Mouse (Mus musculus) hindbrain, embryonic 12.5 days (tissue): ENCODE measurements around the gene Tecpr1. TPM values are rescaled to one million over a fixed set of nuclear protein-coding genes. Genes with fewer than 3 reads are reported as not detected.

Experiments used
- ATAC-seq: fragments of 200-750 bp; cut with Nextera tagmentation; 2 replicates; pipeline ENCODE4 v1.8.0; 2017; ENCODE audit warnings: moderate TSS enrichment; ENCODE audit not compliant: low FRiP score
- H3K27ac ChIP-seq: fragments of 300-500 bp; sonication (generic); 2 replicates; pipeline ENCODE4 v1.5.1; 2016; ENCODE audit warnings: mild to moderate bottlenecking
- H3K27me3 ChIP-seq: fragments of 300-500 bp; sonication (generic); 2 replicates; pipeline ENCODE4 v1.6.1; 2016; ENCODE audit warnings: mild to moderate bottlenecking
- H3K36me3 ChIP-seq: fragments of 300-500 bp; sonication (generic); 2 replicates; pipeline ENCODE4 v1.6.1; 2016; ENCODE audit warnings: mild to moderate bottlenecking
- H3K4me1 ChIP-seq: fragments of 300-500 bp; sonication (generic); 2 replicates; pipeline ENCODE4 v1.6.1; 2016
- H3K4me2 ChIP-seq: fragments of 300-500 bp; sonication (generic); replicated peaks from 2 replicates; pipeline ENCODE4 v1.6.1; 2016; ENCODE audit warnings: mild to moderate bottlenecking
- H3K4me3 ChIP-seq: fragments of 300-500 bp; sonication (generic); 2 replicates; pipeline ENCODE4 v1.5.1; 2016; ENCODE audit warnings: mild to moderate bottlenecking
- H3K9ac ChIP-seq: fragments of 300-500 bp; sonication (generic); 2 replicates; pipeline ENCODE4 v1.6.1; 2016; ENCODE audit warnings: mild to moderate bottlenecking, moderate library complexity
- H3K9me3 ChIP-seq: fragments of 300-500 bp; sonication (generic); replicated peaks from 2 replicates; pipeline ENCODE4 v1.6.1; 2016; ENCODE audit warnings: mild to moderate bottlenecking
- WGBS: fragments of 180-500 bp; shearing (Covaris S2); methylation state at CpG from one replicate; pipeline ENCODE4 v1.1.7; 2016; 5-methylcytosine and 5-hydroxymethylcytosine counted together
- polyA plus RNA-seq: library from polyadenylated mRNA; unstranded; fragments of >200 nt; fragmentation: Nextera tagmentation; extraction: Ambion mirVana; gene quantifications from 2 replicates; pipeline ENCODE4 v1.2.1, GENCODE M21; 2016

The Tecpr1 gene
- polyA plus RNA-seq, 1 experiment from 2014 or later: 36.6 TPM

GRCm38 (mm10) chr5:144247906-144248585 lies 24.6 kb upstream of the Tecpr1 start:
- H3K4me1 ChIP-seq: 0 out of 2 replicates have a peak, but pooled peaks cover 2% of the 10 kb centered on the region
- no peak overlapping the region for H3K9ac ChIP-seq
- H3K27me3 ChIP-seq: no peaks in the 10 kb centered on the region
- no peak for ATAC-seq
- H3K27ac ChIP-seq: no peak overlapping the region
- 0 out of 2 replicates have a peak, but pooled peaks cover 8% of the 10 kb centered on the region for H3K9me3 ChIP-seq
- WGBS: 79% methylated on average over 10 of the region's 10 CpGs
- no peak overlapping the region for H3K4me3 ChIP-seq
- no peaks in the 10 kb centered on the region for H3K36me3 ChIP-seq
- no peak overlapping the region for H3K4me2 ChIP-seq

- Histone ChIP-seq H3K4me1 (0 out of 2 replicates have a peak, but pooled peaks cover 2% of the 10 kb centered on the region), H3K36me3 (no peaks in the 10 kb centered on the region), H3K27me3 (no peaks in the 10 kb centered on the region), H3K9me3 (0 out of 2 replicates have a peak, but pooled peaks cover 8% of the 10 kb centered on the region), H3K4me2 (no peak overlapping the region), H3K27ac (no peak overlapping the region), H3K9ac (no peak overlapping the region), H3K4me3 (no peak overlapping the region)
- 79% methylated on average over 10 of the region's 10 CpGs for WGBS
- no peak for ATAC-seq
Observed at GRCm38 (mm10) chr5:144247307-144247706, 23.9 kb upstream of the Tecpr1 start.

- Histone ChIP-seq H3K4me2 (no peak overlapping the region), H3K4me3 (no peak overlapping the region), H3K9ac (no peak overlapping the region), H3K36me3 (no peaks in the 10 kb centered on the region), H3K4me1 (0 out of 2 replicates have a peak, but pooled peaks cover 2% of the 10 kb centered on the region), H3K9me3 (0 out of 2 replicates have a peak, but pooled peaks cover 8% of the 10 kb centered on the region), H3K27ac (no peak overlapping the region), H3K27me3 (no peaks in the 10 kb centered on the region)
- 87% methylated on average over 7 of the region's 7 CpGs for WGBS
- no peak for ATAC-seq
Observed at GRCm38 (mm10) chr5:144246669-144247068, 23.3 kb upstream of the Tecpr1 start.

DNA sequence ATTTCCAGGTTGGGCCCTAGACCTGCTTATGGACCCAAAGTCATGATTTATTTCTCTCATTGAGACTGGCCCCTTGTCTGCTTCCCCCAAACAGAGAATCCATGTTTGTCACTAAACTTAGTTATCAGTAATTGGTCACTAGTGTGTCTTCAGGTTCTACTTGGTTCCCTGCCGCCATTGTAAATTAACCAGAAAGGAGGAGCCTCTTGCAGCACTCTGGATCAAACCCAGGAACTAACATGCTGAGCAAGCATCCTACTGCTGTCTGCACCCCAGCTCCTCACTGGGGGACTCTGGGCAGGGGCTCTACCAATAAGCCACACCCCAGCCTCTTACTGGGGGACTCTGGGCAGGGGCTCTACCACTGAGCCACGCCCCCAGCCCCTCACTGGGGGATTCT lies 22.2 kb upstream of the Tecpr1 start:
- Histone ChIP-seq H3K36me3 (no peaks in the 10 kb centered on the region), H3K27me3 (no peaks in the 10 kb centered on the region), H3K27ac (no peak overlapping the region), H3K4me3 (no peak overlapping the region), H3K4me2 (no peak overlapping the region), H3K4me1 (0 out of 2 replicates have a peak, but pooled peaks cover 2% of the 10 kb centered on the region), H3K9me3 (0 out of 2 replicates have a peak, but pooled peaks cover 7% of the 10 kb centered on the region), H3K9ac (no peak overlapping the region)
- 74% methylated on average over 2 of the region's 2 CpGs for WGBS
- ATAC-seq: no peak

DNA sequence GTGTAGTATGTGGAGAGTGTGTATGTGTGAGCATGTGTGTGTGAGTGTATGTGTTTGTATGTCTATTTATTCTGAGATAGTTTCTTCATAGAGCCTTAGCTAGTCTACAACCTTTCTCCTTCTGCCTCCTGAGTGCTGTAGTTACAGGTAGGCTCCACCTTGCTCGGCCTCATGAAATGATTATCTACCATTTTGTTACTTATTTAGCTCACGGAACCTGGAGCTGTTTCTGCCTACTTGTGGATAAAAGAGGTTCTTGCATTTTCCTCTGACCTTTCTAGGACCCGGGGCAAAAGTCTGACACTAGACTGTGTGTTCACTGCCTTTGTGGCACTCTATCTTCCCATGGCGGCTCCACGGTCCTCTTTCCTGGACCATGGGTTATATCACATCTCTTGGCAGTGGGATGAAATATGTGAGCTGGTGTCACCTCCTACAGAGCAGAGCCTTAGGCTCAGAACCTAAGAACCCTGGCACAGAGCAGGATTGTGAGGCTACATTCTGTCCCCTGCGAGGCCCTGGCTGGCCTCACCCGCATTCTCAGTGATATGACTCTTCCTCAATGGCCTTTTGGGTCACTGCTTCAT lies 20.6 kb upstream of the Tecpr1 start, which contains the start of gene Bri3:
Gene Bri3, plus strand, starts transcription at position 537 of the 587 bp plus-strand sequence.
- ATAC-seq: no peak
- 0 out of 2 replicates have a peak, but pooled peaks cover 2% of the 10 kb centered on the region for H3K4me1 ChIP-seq
- WGBS: 87% methylated on average over 7 of the region's 7 CpGs
- H3K27ac ChIP-seq: no peak within 1 kb of the TSS
- no peaks in the 10 kb centered on the region for H3K27me3 ChIP-seq
- H3K36me3 ChIP-seq: no peaks in the 10 kb centered on the region
- H3K9me3 ChIP-seq: no peaks in the 10 kb centered on the region
- no peak within 1 kb of the TSS for H3K9ac ChIP-seq
- H3K4me2 ChIP-seq: no peak within 1 kb of the TSS
- no peak within 1 kb of the TSS for H3K4me3 ChIP-seq

- Histone ChIP-seq H3K4me3 (no peak overlapping the region), H3K9me3 (no peaks in the 10 kb centered on the region), H3K27ac (no peak overlapping the region), H3K9ac (no peak overlapping the region), H3K36me3 (no peaks in the 10 kb centered on the region), H3K27me3 (no peaks in the 10 kb centered on the region), H3K4me2 (no peak overlapping the region), H3K4me1 (no peaks in the 10 kb centered on the region)
- no peak for ATAC-seq
- WGBS: 80% methylated on average over 1 of the region's 1 CpGs
Observed at GRCm38 (mm10) chr5:144238969-144239368, 15.6 kb upstream of the Tecpr1 start.

DNA sequence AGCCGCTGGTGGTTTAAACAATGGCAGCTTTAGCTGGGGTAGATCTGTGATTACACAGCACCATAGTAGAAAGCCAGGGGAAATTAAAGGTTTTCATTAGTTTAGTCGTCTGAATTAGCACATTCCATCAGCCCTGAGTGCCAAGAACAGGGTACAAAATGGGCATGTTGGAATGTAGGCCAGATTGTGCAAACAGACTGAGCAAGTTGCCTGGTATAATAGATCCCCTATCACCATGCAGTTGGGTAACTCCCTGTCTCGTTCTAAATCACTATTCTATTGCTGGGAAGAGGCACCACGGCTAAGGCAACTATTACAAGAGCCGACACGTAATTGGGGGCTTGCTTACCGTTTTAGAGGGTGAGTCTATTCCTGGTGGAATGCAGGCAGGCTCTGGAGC lies 11.3 kb upstream of the Tecpr1 start:
- Histone ChIP-seq H3K4me2 (no peak overlapping the region), H3K9ac (no peak overlapping the region), H3K27ac (no peak overlapping the region), H3K4me1 (no peaks in the 10 kb centered on the region), H3K9me3 (no peaks in the 10 kb centered on the region), H3K36me3 (no peaks in the 10 kb centered on the region), H3K4me3 (no peak overlapping the region), H3K27me3 (no peaks in the 10 kb centered on the region)
- WGBS: 89% methylated on average over 7 of the region's 7 CpGs
- ATAC-seq: no peak

DNA sequence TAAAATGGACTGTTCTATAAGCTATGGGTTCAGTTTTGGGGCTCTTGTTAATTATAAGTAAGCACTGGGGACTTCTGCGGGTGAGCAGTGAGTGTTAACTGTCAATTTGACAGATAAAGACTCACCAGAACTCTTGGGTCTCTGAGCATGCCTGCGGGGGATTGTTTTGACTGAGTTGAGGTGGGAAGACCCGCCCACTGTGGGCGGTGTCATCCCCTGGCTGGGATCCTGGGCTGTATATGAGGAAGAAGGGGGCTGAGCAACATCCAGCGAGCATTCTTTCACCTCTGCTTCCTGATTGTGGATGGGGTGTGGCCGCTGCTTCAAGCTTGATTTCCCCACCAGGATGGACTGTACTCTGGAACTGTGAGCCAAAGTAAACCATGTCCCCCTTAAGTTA lies 10.8 kb upstream of the Tecpr1 start:
- no peaks in the 10 kb centered on the region for H3K27me3 ChIP-seq
- H3K4me3 ChIP-seq: no peak overlapping the region
- no peak overlapping the region for H3K27ac ChIP-seq
- H3K36me3 ChIP-seq: no peaks in the 10 kb centered on the region
- no peaks in the 10 kb centered on the region for H3K4me1 ChIP-seq
- no peak overlapping the region for H3K9ac ChIP-seq
- no peak for ATAC-seq
- WGBS: 70% methylated on average over 6 of the region's 6 CpGs
- H3K9me3 ChIP-seq: no peaks in the 10 kb centered on the region
- no peak overlapping the region for H3K4me2 ChIP-seq

- no peak overlapping the region for H3K9ac ChIP-seq
- 83% methylated on average over 5 of the region's 5 CpGs for WGBS
- H3K9me3 ChIP-seq: no peaks in the 10 kb centered on the region
- H3K4me3 ChIP-seq: no peak overlapping the region
- no peaks in the 10 kb centered on the region for H3K36me3 ChIP-seq
- no peaks in the 10 kb centered on the region for H3K4me1 ChIP-seq
- no peaks in the 10 kb centered on the region for H3K27me3 ChIP-seq
- no peak overlapping the region for H3K4me2 ChIP-seq
- ATAC-seq: no peak
- no peak overlapping the region for H3K27ac ChIP-seq
Observed at GRCm38 (mm10) chr5:144232531-144232930, 9.1 kb upstream of the Tecpr1 start.

DNA sequence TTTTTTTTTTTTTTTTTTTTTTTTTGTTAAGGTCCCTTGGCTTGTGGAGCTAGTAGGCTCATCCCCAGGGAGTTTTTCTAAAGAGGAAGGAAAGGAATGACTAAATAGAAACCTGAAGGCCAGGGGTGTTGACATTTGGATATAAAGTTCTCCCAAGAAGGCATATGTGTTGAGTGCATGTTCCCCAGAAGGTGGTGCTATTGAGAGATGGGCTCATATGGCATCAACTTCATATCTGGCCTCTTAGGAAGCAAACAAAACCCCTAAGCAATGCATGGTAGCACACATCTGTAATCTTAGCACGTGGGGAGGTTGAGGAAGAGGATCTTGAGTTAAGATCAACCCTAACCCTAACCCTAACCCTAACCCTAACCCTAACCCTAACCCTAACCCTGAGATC lies 8.0 kb upstream of the Tecpr1 start:
- no peaks in the 10 kb centered on the region for H3K4me1 ChIP-seq
- no peak overlapping the region for H3K27ac ChIP-seq
- H3K9ac ChIP-seq: no peak overlapping the region
- H3K36me3 ChIP-seq: no peaks in the 10 kb centered on the region
- 80% methylated on average over 1 of the region's 1 CpGs for WGBS
- no peaks in the 10 kb centered on the region for H3K27me3 ChIP-seq
- H3K4me2 ChIP-seq: no peak overlapping the region
- ATAC-seq: no peak
- H3K4me3 ChIP-seq: no peak overlapping the region
- no peaks in the 10 kb centered on the region for H3K9me3 ChIP-seq

DNA sequence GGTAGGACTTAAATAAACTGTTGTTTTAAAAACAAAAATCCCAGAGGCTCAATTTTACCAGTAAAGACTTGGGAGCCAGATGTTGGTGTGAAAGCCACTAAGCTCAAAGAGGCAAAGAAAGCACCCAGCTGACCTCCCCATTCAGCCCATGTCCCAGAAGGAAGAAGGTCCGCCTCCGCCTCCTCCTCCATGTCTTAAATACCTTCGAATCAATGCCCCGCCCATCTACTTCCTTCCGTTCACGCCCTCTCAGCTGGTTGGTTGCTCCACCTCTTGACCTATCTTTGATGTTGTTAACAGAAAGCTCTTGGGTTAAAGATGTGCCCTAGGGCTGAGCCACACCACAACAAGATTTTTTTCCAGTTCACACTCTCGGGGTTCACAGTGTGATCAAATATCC lies 6.8 kb upstream of the Tecpr1 start:
- Histone ChIP-seq H3K36me3 (no peaks in the 10 kb centered on the region), H3K27ac (no peak overlapping the region), H3K9ac (no peak overlapping the region), H3K27me3 (no peaks in the 10 kb centered on the region), H3K4me2 (no peak overlapping the region), H3K9me3 (no peaks in the 10 kb centered on the region), H3K4me3 (no peak overlapping the region), H3K4me1 (no peaks in the 10 kb centered on the region)
- ATAC-seq: no peak
- 90% methylated on average over 7 of the region's 7 CpGs for WGBS

DNA sequence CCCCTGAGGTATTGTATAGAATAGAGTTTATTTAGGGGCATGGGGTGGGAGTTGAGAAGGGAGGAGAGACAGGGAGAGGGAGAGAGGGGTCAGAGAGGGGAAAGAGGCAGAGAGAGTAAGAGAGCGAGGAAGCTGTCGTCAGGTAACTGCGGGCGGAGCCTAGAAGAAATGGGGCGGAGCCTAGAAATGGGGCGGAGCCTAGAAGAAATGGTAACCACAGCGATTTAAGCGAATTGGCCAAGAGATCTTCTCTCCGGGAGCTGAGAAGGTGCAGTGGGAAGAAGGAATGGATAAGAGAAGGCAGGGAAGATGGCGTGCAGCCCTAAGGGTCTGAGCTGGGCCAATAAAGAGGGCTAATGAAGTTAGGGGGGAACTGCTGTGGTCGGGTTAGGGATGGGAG lies 2.8 kb upstream of the Tecpr1 start:
- Histone ChIP-seq H3K27me3 (no peaks in the 10 kb centered on the region), H3K9ac (no peak overlapping the region), H3K4me1 (peaks cover 20% of the 10 kb centered on the region), H3K27ac (no peak overlapping the region), H3K9me3 (no peaks in the 10 kb centered on the region), H3K36me3 (no peaks in the 10 kb centered on the region), H3K4me2 (no peak overlapping the region), H3K4me3 (no peak overlapping the region)
- ATAC-seq: no peak
- 25% methylated on average over 11 of the region's 11 CpGs for WGBS
